In the genomic region with DNA sequence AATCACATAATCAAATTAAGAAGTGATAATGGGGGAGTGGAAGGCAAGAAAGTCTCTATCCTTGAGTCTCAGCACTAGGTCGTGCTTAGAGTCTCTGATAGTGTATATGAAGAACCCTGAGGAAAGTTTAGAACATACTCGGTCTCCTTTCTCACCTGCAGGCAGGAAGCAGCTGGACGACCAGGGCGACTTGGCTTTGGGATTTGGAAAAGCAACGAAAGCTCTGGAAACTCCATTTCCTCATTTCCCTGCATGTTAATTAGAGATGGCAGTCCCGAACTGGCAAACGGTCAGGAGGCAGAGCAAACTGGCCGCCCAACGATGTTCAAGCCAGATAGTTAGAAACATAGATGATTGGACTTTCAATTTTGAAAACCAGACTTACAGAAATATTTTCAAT, we compare ENCODE assay signal across 8 mouse cellular contexts.
DNase-seq lines count a peak whose midpoint lies in the region; ATAC-seq and TF ChIP-seq lines count a peak whose summit lies in the region.

No protein-coding gene starts in this region.

- H3K27me3 ChIP-seq in spleen, adult 2 months (ENCODE audit: control insufficient read depth, insufficient read depth, low read length): no peaks in the 10 kb centered on the region
- peaks cover 10% of the 10 kb centered on the region; the same call in 1 of the 2 replicates for H3K27me3 ChIP-seq in heart, embryonic 12.5 days (replicated peaks)
- H3K27me3 ChIP-seq in liver, embryonic 11.5 days (replicated peaks; ENCODE audit: control insufficient read depth, insufficient read depth, low read length): peaks cover 5% of the 10 kb centered on the region; the same call in 1 of the 2 replicates
- peaks cover 11% of the 10 kb centered on the region for H3K27me3 ChIP-seq in stomach, embryonic 16.5 days (ENCODE audit: control insufficient read depth, insufficient read depth, low read length)

- no peak for DNase-seq in spleen, adult 2 months (ENCODE audit: low read depth in 1 of 2, low spot score in 2 of 2)
- no peak for DNase-seq in spleen, postnatal 10 days (ENCODE audit: low spot score in 2 of 2)
- DNase-seq in liver, embryonic 11.5 days (ENCODE audit: low spot score): no peak
- no peak for DNase-seq in thymus, postnatal 25 days
- DNase-seq in thymus, postnatal 0 days (ENCODE audit: low spot score): no peak
- no peak for DNase-seq in spleen, postnatal 14 days (ENCODE audit: low spot score in 2 of 2)

- no peak overlapping the region; the same call in 1 of the 2 replicates for H3K9ac ChIP-seq in heart, embryonic 12.5 days
- no peak overlapping the region; the same call in 1 of the 2 replicates for H3K9ac ChIP-seq in liver, embryonic 11.5 days (ENCODE audit: low read depth, low read length)
- peak overlapping the region; percentile 72 for H3K9ac ChIP-seq in stomach, embryonic 16.5 days (ENCODE audit: low read length)

- no peak for TF ChIP-seq CTCF in spleen, adult 2 months (IDR thresholded peaks at IDR 0.05; ENCODE audit: extremely low read depth, insufficient read depth, insufficient read length, insufficient replicate concordance)

- H3K27ac ChIP-seq in spleen, adult 2 months (ENCODE audit: insufficient read depth, low read length): peak overlapping the region; percentile 73
- H3K27ac ChIP-seq in heart, embryonic 12.5 days (ENCODE audit: poor library complexity, severe bottlenecking): peak overlapping the region; percentile 1; the same call in 1 of the 2 replicates
- no peak overlapping the region for H3K27ac ChIP-seq in liver, embryonic 11.5 days (ENCODE audit: low read depth, low read length)
- no peak overlapping the region for H3K27ac ChIP-seq in stomach, embryonic 16.5 days (ENCODE audit: low read length)

- no peak overlapping the region; the same call in 1 of the 2 replicates for H3K4me3 ChIP-seq in spleen, adult 2 months (ENCODE audit: extremely low read depth, insufficient read depth, insufficient read length)
- H3K4me3 ChIP-seq in heart, embryonic 12.5 days: peak overlapping the region; percentile 46
- H3K4me3 ChIP-seq in liver, embryonic 11.5 days (ENCODE audit: low read depth, low read length): peak overlapping the region; percentile 41
- peak overlapping the region; percentile 43 for H3K4me3 ChIP-seq in stomach, embryonic 16.5 days (replicated peaks; ENCODE audit: low read length)

- no peak for TF ChIP-seq POLR2A in spleen, adult 2 months (IDR thresholded peaks at IDR 0.05; ENCODE audit: low read depth, low read length)

- 51% methylated on average over 9 of the region's 9 CpGs for WGBS in spleen, adult 2 months
- 14% methylated on average over 9 of the region's 9 CpGs for WGBS in heart, embryonic 12.5 days
- 15% methylated on average over 9 of the region's 9 CpGs for whole genome bisulfite sequencing in liver, embryonic 11.5 days
- WGBS in stomach, embryonic 16.5 days: 24% methylated on average over 9 of the region's 9 CpGs

- H3K36me3 ChIP-seq in spleen, adult 2 months (ENCODE audit: control insufficient read depth, insufficient read depth, low read length): no peaks in the 10 kb centered on the region
- no peaks in the 10 kb centered on the region for H3K36me3 ChIP-seq in heart, embryonic 12.5 days
- no peaks in the 10 kb centered on the region for H3K36me3 ChIP-seq in liver, embryonic 11.5 days (ENCODE audit: control insufficient read depth, insufficient read depth, low read length)
- no peaks in the 10 kb centered on the region for H3K36me3 ChIP-seq in stomach, embryonic 16.5 days (ENCODE audit: control insufficient read depth, insufficient read depth, low read length)

- no peaks in the 10 kb centered on the region for H3K9me3 ChIP-seq in heart, embryonic 12.5 days (replicated peaks)
- no peaks in the 10 kb centered on the region for H3K9me3 ChIP-seq in liver, embryonic 11.5 days (ENCODE audit: control insufficient read depth, low read length)
- no peaks in the 10 kb centered on the region for H3K9me3 ChIP-seq in stomach, embryonic 16.5 days (replicated peaks; ENCODE audit: control insufficient read depth, low read length)

- H3K4me2 ChIP-seq in heart, embryonic 12.5 days: peak overlapping the region; percentile 74
- peak overlapping the region; percentile 67 for H3K4me2 ChIP-seq in liver, embryonic 11.5 days
- peak overlapping the region; percentile 77 for H3K4me2 ChIP-seq in stomach, embryonic 16.5 days (ENCODE audit: low read depth, low read length)

- H3K4me1 ChIP-seq in spleen, adult 2 months (ENCODE audit: control insufficient read depth, insufficient read depth, insufficient read length): peaks cover 8% of the 10 kb centered on the region; the same call in 1 of the 2 replicates
- H3K4me1 ChIP-seq in heart, embryonic 12.5 days (replicated peaks): peaks cover 21% of the 10 kb centered on the region
- no peaks in the 10 kb centered on the region; the same call in 1 of the 2 replicates for H3K4me1 ChIP-seq in liver, embryonic 11.5 days (replicated peaks; ENCODE audit: control insufficient read depth, insufficient read depth, low read length)
- H3K4me1 ChIP-seq in stomach, embryonic 16.5 days (ENCODE audit: control insufficient read depth, insufficient read depth, low read length): no peaks in the 10 kb centered on the region

- no peak for ATAC-seq in heart, embryonic 12.5 days (ENCODE audit: insufficient number of reproducible peaks, low FRiP score)
- no peak for ATAC-seq in liver, embryonic 11.5 days (replicated peaks; ENCODE audit: low FRiP score)
- ATAC-seq in stomach, embryonic 16.5 days (ENCODE audit: insufficient read depth, low FRiP score): no peak

Comparison
In these comparisons a context has a peak if more than half of its experiments do, and no peak if none do; other contexts are left out.
1. H3K27ac ChIP-seq: peak in spleen, adult 2 months (single experiment) and heart, embryonic 12.5 days (single experiment); none in liver, embryonic 11.5 days (single experiment) and stomach, embryonic 16.5 days (single experiment).
2. Peak in every context shown above with its lines, with median percentiles within 50 percentile points of each other: H3K4me2 ChIP-seq.